Mouse (Mus musculus): ENCODE results near the gene 4930415O20Rik.

Gene 4930415O20Rik

DNA sequence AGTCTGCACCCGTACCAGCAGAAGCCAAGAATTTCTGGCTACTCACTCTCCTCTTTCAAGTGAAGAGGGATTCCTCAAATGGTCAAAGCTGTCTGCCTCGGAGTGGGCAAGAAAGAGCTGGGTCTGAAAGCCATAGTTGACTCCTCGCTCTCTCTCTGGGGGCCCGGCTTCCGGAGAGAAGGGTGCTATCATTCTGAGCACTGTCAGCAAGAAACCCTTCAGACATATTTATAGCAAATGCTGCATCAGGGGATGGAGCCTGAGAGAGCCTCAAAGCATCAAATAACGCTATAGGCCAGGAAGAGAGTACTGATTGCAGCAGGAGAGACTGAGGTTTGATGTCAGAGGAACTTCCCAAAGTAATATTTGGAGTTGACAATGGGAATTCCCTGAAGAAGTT lies 58.7 kb downstream of the 4930415O20Rik start:
- no peak for DNase-seq (ENCODE audit: low spot score in 2 of 2)

DNA sequence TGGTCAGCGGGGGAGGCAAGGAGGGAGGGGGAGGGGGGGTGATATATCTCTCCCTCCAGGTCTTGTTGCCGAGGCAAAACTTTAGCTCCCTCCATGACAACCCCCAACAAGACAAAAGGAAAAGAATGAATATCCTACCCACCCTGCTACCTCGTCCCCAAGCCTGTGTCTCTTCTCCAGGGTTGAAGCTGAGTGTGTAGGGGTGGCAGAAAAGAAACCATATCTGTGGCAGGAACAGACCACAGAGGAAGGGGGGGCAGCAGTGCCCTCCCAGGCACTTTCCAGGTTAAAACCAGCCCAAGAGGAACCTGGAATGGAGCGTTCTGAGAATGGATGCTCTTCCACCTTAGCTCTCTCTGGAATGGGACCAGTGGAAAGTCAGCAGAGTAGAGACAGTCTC lies 59.7 kb downstream of the 4930415O20Rik start, which contains the start of gene Cacnb3:
Cacnb3 (plus strand) TSS at position 301 of the 400 bp plus-strand sequence.
- no peak for DNase-seq (ENCODE audit: low spot score in 2 of 2)

DNA sequence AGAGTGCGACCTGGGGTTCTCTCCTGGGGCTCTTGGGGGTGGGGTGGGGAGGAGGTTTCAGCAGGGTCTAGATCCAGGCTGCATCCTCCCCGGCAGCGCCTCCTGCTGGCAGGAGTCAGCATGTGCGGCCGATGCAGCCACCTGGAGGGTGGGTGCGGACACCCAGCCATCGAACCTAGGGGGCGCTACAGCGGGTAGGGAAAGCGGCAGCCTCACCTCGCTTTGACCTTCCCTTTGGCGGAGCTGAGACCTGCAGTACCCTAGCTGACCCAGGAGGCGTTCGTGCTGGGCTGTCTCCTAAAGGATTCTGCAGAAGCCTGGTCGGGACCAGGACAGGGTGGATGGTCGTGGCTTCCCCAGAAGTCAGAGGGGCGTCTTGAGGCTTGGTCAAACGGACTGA lies 60.7 kb downstream of the 4930415O20Rik start:
- DNase-seq (ENCODE audit: low spot score in 2 of 2): peak; percentile 36 to 65

DNA sequence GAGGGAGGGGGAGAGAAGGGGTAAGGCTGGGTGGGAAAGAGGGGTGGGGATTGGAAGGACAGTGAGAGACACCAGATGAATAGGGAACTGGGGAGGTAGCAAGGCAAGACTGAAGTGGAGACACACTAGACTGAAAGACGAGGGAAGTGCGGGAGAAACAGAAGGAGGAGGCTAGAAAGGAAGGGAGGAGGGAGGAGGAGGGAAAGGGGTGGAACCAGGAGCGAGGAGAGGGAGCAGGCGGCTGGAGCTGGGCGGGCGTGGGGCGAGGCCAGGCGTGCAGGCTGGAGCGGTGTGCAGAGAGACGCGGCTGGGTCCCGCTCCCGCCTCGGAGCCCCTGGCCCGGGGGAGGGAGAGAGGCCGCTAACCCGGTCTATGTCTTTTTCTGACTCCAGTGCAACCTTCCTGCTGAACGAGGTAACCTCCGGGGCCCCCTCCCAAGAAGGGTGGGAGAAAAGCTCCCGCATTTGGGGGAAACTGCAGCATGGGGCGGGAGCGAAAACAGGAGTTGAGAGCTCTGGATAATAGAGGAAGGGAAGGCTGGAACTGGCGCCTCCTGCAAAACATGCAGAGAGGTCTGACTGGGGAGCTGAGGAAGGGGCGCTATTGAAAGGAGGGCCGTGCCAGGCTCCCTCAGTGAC lies 61.4 kb downstream of the 4930415O20Rik start:
- DNase-seq (ENCODE audit: low spot score in 2 of 2): no peak

DNA sequence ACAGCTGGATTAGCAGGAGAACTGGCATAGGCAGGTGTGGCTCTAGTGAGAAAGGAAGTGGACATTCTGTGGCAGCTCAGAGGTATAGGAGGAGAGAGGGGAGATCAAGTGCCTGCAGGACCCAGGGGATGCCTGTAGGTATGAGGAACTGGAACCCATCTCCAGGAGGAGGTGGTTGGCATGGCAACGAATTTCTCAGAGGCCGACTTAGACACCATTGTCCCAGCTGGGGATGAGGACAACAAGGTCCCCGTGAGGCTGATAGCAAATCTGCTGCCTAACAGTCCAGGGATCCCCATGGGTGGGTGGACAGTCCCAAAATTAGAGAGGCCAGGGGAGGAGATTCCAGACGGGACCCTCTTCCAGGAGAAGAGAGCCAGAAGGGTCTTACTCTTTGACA lies 62.1 kb downstream of the 4930415O20Rik start:
- no peak for DNase-seq (ENCODE audit: low spot score in 2 of 2)

DNA sequence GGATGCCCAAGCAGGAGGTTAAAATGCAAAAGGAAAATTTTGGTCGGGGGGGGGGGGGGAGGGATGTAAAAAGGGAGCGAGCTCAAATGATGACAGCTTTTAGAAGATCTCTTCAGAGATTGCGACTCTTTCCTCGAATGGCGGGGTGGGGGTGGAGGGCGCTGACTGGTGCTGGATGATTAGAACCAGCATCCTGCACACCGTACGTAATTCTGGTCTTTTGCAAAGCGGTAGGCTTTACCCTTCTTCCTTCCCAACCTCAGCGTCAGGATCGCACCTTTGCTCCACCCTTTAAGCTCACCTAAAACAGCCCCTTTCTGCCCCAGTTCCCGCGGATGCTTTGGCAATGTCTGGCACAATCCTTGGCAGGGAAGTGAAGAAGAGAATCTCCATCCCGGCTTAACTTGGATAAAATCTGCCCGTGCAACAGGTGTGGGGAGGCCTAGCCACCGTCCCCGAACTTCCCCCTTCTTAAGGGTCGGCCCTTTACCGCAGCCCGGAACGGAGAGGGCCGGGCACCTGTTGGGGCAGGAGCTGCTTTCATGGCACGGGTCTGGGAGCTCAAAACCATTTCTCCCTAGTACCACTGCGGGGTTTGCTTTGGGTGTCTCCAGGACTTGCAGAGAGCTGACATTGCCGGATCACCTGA lies 63.1 kb downstream of the 4930415O20Rik start:
- no peak for DNase-seq (ENCODE audit: low spot score in 2 of 2)

DNA sequence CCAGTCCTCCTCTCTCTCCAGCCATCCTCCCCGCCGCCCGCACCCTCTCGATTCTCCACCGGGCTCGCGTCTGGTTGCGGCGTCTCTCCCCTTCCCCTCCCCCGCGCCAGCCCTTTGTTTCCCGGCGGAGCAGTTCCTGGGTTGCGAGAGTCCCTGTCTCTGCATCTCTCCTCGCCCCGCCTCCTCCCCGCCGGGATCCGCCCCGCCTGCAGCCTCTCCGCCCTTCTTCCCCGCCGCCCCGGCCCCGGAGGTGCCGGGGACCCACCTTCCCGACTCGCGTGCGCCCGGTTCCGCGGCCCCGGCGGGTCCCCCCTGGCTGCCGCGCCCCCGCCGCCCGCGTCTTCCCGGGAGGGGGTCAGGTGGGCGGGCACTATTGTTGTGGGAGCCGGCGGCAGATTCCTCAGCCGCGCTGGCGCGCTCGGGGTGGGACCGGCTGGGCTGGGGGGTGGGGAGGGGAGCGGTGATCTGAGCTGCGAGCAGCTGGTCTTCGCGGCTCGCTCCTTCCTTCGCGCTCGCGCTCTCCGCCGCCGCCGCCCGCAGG lies 63.8 kb downstream of the 4930415O20Rik start:
- DNase-seq (ENCODE audit: low spot score in 2 of 2): peak in 1 of 2 experiments; percentile 24

DNA sequence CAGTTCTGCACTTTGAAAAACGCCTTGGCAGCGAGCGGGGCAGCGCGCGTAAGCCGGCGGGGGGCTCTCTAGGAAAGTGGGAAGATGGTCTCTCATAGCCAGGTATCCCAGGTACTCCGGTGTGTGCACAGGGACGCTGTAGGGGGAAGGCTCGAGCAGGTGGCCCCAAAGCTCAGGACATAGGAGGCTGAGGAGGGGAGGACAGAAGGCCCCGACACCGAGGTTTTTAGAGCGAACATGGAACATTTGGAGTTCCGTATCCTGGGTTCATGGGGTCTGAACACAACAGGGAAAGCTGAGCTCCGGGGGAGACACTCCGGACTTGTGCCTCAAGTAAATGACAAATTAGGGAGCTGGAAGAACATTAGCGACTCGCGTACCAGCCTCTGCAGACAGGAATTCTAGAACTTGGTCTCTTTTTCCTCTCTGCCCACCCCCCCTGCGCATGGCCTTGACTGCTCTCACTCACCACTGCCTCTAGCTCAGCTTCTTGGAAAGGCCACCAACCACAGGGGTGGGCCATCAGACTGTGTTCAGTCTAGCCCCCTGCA lies 64.6 kb downstream of the 4930415O20Rik start:
- DNase-seq (ENCODE audit: low spot score in 2 of 2): no peak

DNA sequence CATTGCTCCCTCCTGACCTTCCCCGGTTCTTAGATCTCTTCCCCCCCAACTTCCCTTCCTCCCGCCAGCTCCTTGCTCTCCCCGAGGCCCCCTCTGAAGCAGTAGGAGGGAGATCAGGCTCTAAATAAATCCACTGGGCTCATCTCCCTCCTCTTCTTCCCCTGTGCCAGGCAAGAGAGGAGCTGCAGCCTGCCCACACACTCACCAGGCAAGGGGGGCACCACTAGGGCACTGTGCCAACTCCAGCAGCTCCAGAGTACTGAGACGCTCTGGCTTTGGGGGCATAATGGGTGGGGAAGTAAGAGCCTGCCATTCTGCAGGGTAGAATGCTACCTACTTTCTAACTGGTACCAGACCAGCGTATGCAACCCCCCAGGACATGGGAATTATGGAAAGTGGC lies 65.7 kb downstream of the 4930415O20Rik start:
- DNase-seq (ENCODE audit: low spot score in 2 of 2): no peak

DNA sequence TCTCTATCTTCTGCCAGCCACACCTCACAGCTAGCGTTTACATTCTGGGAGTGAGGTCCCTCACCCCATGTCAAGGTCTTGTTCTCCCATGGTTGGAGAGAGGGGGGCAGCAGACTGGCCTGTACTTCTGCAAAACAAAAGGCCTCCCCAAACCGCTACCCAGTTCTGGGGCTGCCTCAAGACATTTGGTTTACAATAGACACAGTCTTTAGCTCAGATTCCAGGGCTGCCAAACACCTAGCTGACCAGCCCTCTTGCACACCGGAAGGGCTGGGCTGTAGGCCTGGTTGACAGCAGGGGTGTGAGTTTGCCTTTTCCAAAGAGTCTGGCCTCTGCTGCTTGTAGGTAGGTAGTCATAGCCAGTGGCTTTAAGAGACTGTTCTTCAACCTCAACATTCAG lies 66.4 kb downstream of the 4930415O20Rik start:
- DNase-seq (ENCODE audit: low spot score in 2 of 2): no peak

Measured in spleen, postnatal 14 days (tissue).